Comparison of ENCODE assay signal across 16 mouse cellular contexts in genomic region chr10:17476720-17477119, GRCm38 (mm10).
DNase-seq lines count a peak whose midpoint lies in the region; ATAC-seq and TF ChIP-seq lines count a peak whose summit lies in the region.
"Had no signal": no experiment of that assay in that cellular context is flagged by ENCODE, and none has a peak within 500 bp of the region (broad histone marks: within the 10 kb centered on the region; RNA-seq: fewer than 3 reads in every experiment).

No protein-coding gene starts in this region.

- no peak overlapping the region for H3K9ac ChIP-seq in heart, adult 2 months (ENCODE audit: low read depth, low read length)
- no peak overlapping the region for H3K9ac ChIP-seq in heart, embryonic 12.5 days
- H3K9ac ChIP-seq: embryonic facial prominence, embryonic 15.5 days; hindbrain, embryonic 13.5 days; liver, embryonic 13.5 days; midbrain, embryonic 12.5 days; neural tube, embryonic 13.5 days had no signal

- ATAC-seq in heart, embryonic 12.5 days (ENCODE audit: insufficient number of reproducible peaks, low FRiP score), result no peak
- ATAC-seq: Patski had no signal

- intact Hi-C loops in heart, adult 2 months (cut with DNase I), result no loop called here
- intact Hi-C loops in left cerebral cortex, adult 2 months (cut with DNase I), result no loop called here

- no peak for TF ChIP-seq CTCF in heart, adult 2 months (IDR thresholded peaks at IDR 0.05)
- no peak for TF ChIP-seq CTCF in left cerebral cortex, adult 2 months (IDR thresholded peaks at IDR 0.05)

- H3K27ac ChIP-seq in heart, adult 2 months, result no peak overlapping the region
- no peak overlapping the region for H3K27ac ChIP-seq in heart, embryonic 12.5 days (ENCODE audit: poor library complexity, severe bottlenecking)
- H3K27ac ChIP-seq in left cerebral cortex, adult 2 months, result no peak overlapping the region
- H3K27ac ChIP-seq: embryonic facial prominence, embryonic 15.5 days; hindbrain, embryonic 13.5 days; liver, embryonic 13.5 days; midbrain, embryonic 12.5 days; neural tube, embryonic 13.5 days had no signal

- no peaks in the 10 kb centered on the region; the same call in 1 of the 2 replicates for H3K4me1 ChIP-seq in heart, adult 2 months (ENCODE audit: control insufficient read depth, insufficient read depth, low read length)
- peaks cover 22% of the 10 kb centered on the region for H3K4me1 ChIP-seq in heart, embryonic 12.5 days (replicated peaks)
- H3K4me1 ChIP-seq: liver, embryonic 13.5 days had no signal

- no peaks in the 10 kb centered on the region for H3K9me3 ChIP-seq in heart, embryonic 12.5 days (replicated peaks)
- H3K9me3 ChIP-seq: embryonic facial prominence, embryonic 15.5 days; hindbrain, embryonic 13.5 days; liver, embryonic 13.5 days; midbrain, embryonic 12.5 days; neural tube, embryonic 13.5 days had no signal

- 52% methylated on average over 6 of the region's 6 CpGs for WGBS in heart, adult 2 months
- WGBS in heart, embryonic 12.5 days, result 47% methylated on average over 6 of the region's 6 CpGs

- H3K79me2 ChIP-seq in heart, adult 2 months (replicated peaks; ENCODE audit: control insufficient read depth, insufficient read depth, low read length), result no peaks in the 10 kb centered on the region

- no peak for TF ChIP-seq POLR2A in heart, adult 2 months (IDR thresholded peaks at IDR 0.05; ENCODE audit: insufficient read depth, low read depth, low read length)

- peak; percentile 63 to 70 for DNase-seq in heart, adult 2 months
- peak; percentile 62 for DNase-seq in NIH3T3 (ENCODE audit: low read depth)
- DNase-seq in fibroblast of lung, adult 2 months (ENCODE audit: low read depth), result peak; percentile 3
- peak; percentile 13 for DNase-seq in lung, postnatal 10 days
- DNase-seq in urinary bladder, postnatal 14 days (ENCODE audit: low spot score), result no peak
- no peak for DNase-seq in right cerebral cortex, postnatal 4 days
- no peak for DNase-seq in left cerebral cortex, adult 2 months (ENCODE audit: extremely low spot score in 1 of 2, low spot score in 2 of 2)
- DNase-seq: cerebellum, postnatal 10 days; kidney, postnatal 10 days; liver, embryonic 13.5 days had no signal

- H3K36me3 ChIP-seq in heart, adult 2 months (ENCODE audit: control insufficient read depth, insufficient read depth, low read length), result no peaks in the 10 kb centered on the region
- no peaks in the 10 kb centered on the region for H3K36me3 ChIP-seq in heart, embryonic 12.5 days
- H3K36me3 ChIP-seq: embryonic facial prominence, embryonic 15.5 days; hindbrain, embryonic 13.5 days; liver, embryonic 13.5 days; midbrain, embryonic 12.5 days; neural tube, embryonic 13.5 days had no signal

- H3K27me3 ChIP-seq in heart, adult 2 months (ENCODE audit: control insufficient read depth, insufficient read depth, low read length), result no peaks in the 10 kb centered on the region
- no peaks in the 10 kb centered on the region for H3K27me3 ChIP-seq in heart, embryonic 12.5 days (replicated peaks)
- H3K27me3 ChIP-seq: embryonic facial prominence, embryonic 15.5 days; hindbrain, embryonic 13.5 days; liver, embryonic 13.5 days; midbrain, embryonic 12.5 days; neural tube, embryonic 13.5 days; Patski had no signal

- no peak for TF ChIP-seq EP300 in heart, adult 2 months (IDR thresholded peaks at IDR 0.05; ENCODE audit: insufficient read depth, low read depth, low read length)

- H3K4me3 ChIP-seq in heart, adult 2 months, result no peak overlapping the region
- H3K4me3 ChIP-seq in heart, embryonic 12.5 days, result no peak overlapping the region
- no peak overlapping the region for H3K4me3 ChIP-seq in left cerebral cortex, adult 2 months
- H3K4me3 ChIP-seq: embryonic facial prominence, embryonic 15.5 days; hindbrain, embryonic 13.5 days; liver, embryonic 13.5 days; midbrain, embryonic 12.5 days; neural tube, embryonic 13.5 days had no signal

- no peak overlapping the region for H3K4me2 ChIP-seq in heart, embryonic 12.5 days
- H3K4me2 ChIP-seq: embryonic facial prominence, embryonic 15.5 days; hindbrain, embryonic 13.5 days; liver, embryonic 13.5 days; midbrain, embryonic 12.5 days; neural tube, embryonic 13.5 days had no signal

Comparison
In these comparisons a context has a peak if more than half of its experiments do, and no peak if none do; other contexts are left out.
1. DNase-seq: peak in heart, adult 2 months (2 of 2), NIH3T3 (single experiment), fibroblast of lung, adult 2 months (single experiment) and lung, postnatal 10 days (single experiment); none in urinary bladder, postnatal 14 days (single experiment), right cerebral cortex, postnatal 4 days (single experiment) and left cerebral cortex, adult 2 months (0 of 2).